Mouse (Mus musculus): ENCODE data around the gene Susd6.

DNA sequence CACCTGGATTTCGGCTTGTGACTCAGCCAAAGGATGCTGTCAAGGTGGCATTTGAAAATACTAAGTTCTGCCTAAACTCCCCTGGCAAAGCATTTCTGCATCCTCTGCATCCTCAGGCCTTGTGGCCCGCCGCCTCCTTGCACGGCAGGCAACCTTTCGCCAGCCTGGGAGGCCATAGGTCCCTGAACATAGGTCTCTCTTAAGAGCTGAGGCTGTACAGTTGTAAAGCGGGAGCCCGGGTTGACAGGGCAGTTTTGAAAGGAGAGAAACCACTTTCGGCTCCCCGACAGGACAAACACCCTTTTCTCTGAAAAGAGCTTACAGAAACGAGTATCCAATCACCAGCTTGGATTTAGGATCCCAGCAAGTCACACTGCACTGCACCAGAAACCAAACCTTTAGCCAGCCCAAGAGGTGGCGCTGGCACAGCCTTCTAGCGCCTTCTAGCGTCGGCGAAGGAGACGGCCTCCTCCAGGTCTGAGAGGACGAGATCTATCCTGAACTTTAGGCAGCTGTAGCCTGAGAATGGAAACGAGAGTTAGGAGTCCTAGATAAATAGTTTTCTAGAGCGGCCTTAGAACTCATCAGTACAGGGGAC is 104.8 kb downstream of the Susd6 start:
- TF ChIP-seq CHD2 (IDR thresholded peaks at IDR 0.05; ENCODE audit: low read depth, low read length) (no peak), HCFC1 (IDR thresholded peaks at IDR 0.05; ENCODE audit: borderline replicate concordance, insufficient read depth, low read length) (no peak)
